Mouse (Mus musculus) neural tube, embryonic 14.5 days (tissue): ENCODE measurements around the gene Neu4. TPM values are rescaled to one million over a fixed set of nuclear protein-coding genes. Genes with fewer than 3 reads are reported as not detected.
A peak's percentile ranks its signal among the peaks of the same experiment; 100 is the strongest.
"Not testable (repeated sequence)": the region's sequence is repeated elsewhere in the genome, so short reads cannot be mapped to it uniquely, and the experiment has no call there.

Source experiments
- ATAC-seq: fragments of 200-750 bp; cut with Nextera tagmentation; 2 replicates; pipeline ENCODE4 v1.8.0; 2017; ENCODE audit warnings: low read depth, mild to moderate bottlenecking, moderate TSS enrichment, moderate library complexity
- H3K27ac ChIP-seq: fragments of 300-500 bp; sonication (generic); 2 replicates; pipeline ENCODE4 v1.5.1; 2014; ENCODE audit warnings: low read depth, mild to moderate bottlenecking, control low read depth, low read length, moderate library complexity, mixed read lengths
- H3K27me3 ChIP-seq: fragments of 300-500 bp; sonication (generic); 2 replicates; pipeline ENCODE4 v1.6.1; 2014; ENCODE audit warnings: low read length; ENCODE audit not compliant: control insufficient read depth, insufficient read depth
- H3K36me3 ChIP-seq: fragments of 300-500 bp; sonication (generic); 2 replicates; pipeline ENCODE4 v1.6.1; 2014; ENCODE audit warnings: low read length, mixed read lengths; ENCODE audit not compliant: control insufficient read depth, insufficient read depth
- H3K4me1 ChIP-seq: fragments of 300-500 bp; sonication (generic); 2 replicates; pipeline ENCODE4 v1.6.1; 2014; ENCODE audit warnings: low read length; ENCODE audit not compliant: control insufficient read depth, insufficient read depth
- H3K4me2 ChIP-seq: fragments of 300-500 bp; sonication (generic); 2 replicates; pipeline ENCODE4 v1.6.1; 2014; ENCODE audit warnings: mild to moderate bottlenecking, low read depth, low read length, control low read depth
- H3K4me3 ChIP-seq: fragments of 300-500 bp; sonication (generic); 2 replicates; pipeline ENCODE4 v1.5.1; 2014; ENCODE audit warnings: low read depth, low read length, control low read depth, mixed read lengths
- H3K9ac ChIP-seq: fragments of 300-500 bp; sonication (generic); replicated peaks from 2 replicates; pipeline ENCODE4 v1.6.1; 2014; ENCODE audit warnings: low read depth, mild to moderate bottlenecking, control low read depth, low read length, mixed read lengths
- H3K9me3 ChIP-seq: fragments of 300-500 bp; sonication (generic); 2 replicates; pipeline ENCODE4 v1.6.1; 2016; ENCODE audit warnings: low read length; ENCODE audit not compliant: control insufficient read depth
- WGBS: fragments of 180-500 bp; shearing (Covaris S2); extraction: QIAGEN DNeasy Blood & Tissue Kit; methylation state at CpG from one replicate; pipeline ENCODE4 v1.1.7; 2014; 5-methylcytosine and 5-hydroxymethylcytosine counted together
- polyA plus RNA-seq: library from polyadenylated mRNA; unstranded; fragments of >200 nt; fragmentation: Nextera tagmentation; extraction: Ambion mirVana; gene quantifications from 2 replicates; pipeline ENCODE4 v1.2.1, GENCODE M21; 2014

Neu4 gene
- polyA plus RNA-seq, 1 experiment from 2014 or later = not detected

DNA sequence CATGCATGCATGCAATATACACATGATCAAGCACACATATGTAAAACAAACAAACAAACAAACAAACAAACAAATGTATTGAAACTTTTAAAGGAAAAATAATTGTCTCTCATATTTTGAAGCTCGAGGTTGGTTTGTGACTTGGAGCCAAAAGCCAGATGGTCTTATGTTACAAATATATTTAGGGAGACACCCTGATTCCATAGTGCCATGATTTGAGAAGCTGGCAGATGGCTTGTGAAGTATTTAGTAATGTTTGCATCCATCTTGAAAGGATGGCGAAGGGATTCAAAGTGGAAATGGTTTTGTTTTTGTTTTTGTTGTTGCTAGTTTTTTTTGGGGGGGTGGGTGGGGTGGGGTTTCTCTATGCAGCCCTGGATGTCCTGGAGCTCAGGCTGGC is 19.2 kb upstream of the Neu4 start:
- no peak overlapping the region for H3K9ac ChIP-seq
- no peaks in the 10 kb centered on the region for H3K9me3 ChIP-seq
- ATAC-seq = no peak
- no peak overlapping the region for H3K4me3 ChIP-seq
- H3K4me1 ChIP-seq = no peaks in the 10 kb centered on the region
- 87% methylated on average over 2 of the region's 2 CpGs for WGBS
- no peaks in the 10 kb centered on the region for H3K36me3 ChIP-seq
- no peaks in the 10 kb centered on the region for H3K27me3 ChIP-seq
- no peak overlapping the region for H3K27ac ChIP-seq
- H3K4me2 ChIP-seq = no peak overlapping the region

- not testable (repeated sequence) for H3K9ac ChIP-seq, H3K4me3 ChIP-seq, H3K4me1 ChIP-seq, H3K9me3 ChIP-seq, H3K4me2 ChIP-seq, H3K27ac ChIP-seq, H3K36me3 ChIP-seq, H3K27me3 ChIP-seq, ATAC-seq
- WGBS = 74% methylated on average over 2 of the region's 2 CpGs
Observed at GRCm38 (mm10) chr1:94005954-94006506, 14.2 kb upstream of the Neu4 start.

DNA sequence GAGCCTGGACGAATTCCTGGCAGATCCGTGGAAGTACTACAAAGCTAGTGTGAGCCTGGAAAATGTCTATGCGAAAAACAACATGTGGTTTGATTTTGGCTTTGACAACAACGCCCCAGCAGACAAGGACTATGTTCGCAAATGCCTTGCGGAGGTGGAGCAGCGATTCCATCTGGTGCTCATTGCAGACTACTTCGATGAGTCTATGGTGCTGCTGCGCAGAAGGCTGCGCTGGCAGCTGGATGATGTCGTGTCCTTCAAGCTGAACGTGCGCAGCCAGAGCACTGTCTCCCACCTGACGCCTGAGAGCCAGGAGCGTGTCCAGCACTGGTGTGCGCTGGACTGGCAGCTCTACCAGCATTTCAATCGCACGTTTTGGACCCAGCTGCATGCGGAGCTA is 11.4 kb upstream of the Neu4 start:
- not testable (repeated sequence) for H3K9me3 ChIP-seq, H3K4me3 ChIP-seq, H3K4me2 ChIP-seq, ATAC-seq, H3K36me3 ChIP-seq, H3K27ac ChIP-seq, H3K4me1 ChIP-seq, H3K9ac ChIP-seq, H3K27me3 ChIP-seq
- WGBS = 94% methylated on average over 15 of the region's 19 CpGs

DNA sequence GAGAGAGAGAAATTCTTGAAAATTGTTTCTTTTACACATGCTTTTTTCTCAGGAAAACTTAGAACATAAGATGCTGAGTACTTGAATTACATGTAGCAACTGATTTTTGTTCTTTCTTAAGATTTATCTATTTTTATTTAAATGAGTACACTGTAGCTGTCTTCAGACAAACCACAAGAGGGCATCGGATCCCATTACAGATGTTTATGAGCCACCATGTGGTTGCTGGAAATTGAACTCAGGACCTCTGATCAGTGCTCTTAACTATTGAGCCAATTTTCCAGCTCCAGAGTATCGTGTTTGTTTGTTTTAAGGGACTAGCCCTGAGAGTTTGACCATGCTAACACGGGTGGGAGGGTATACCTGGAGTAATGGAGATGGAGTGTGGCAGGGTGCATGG is 8.6 kb upstream of the Neu4 start:
- H3K4me1 ChIP-seq = no peaks in the 10 kb centered on the region
- H3K4me2 ChIP-seq = no peak overlapping the region
- no peaks in the 10 kb centered on the region for H3K9me3 ChIP-seq
- 79% methylated on average over 3 of the region's 3 CpGs for WGBS
- no peak for ATAC-seq
- H3K4me3 ChIP-seq = no peak overlapping the region
- H3K27ac ChIP-seq = no peak overlapping the region
- H3K36me3 ChIP-seq = no peaks in the 10 kb centered on the region
- no peaks in the 10 kb centered on the region for H3K27me3 ChIP-seq
- H3K9ac ChIP-seq = no peak overlapping the region

GRCm38 (mm10) chr1:94027506-94028108 is 7.4 kb downstream of the Neu4 start:
- Histone ChIP-seq H3K4me3 (no peak overlapping the region), H3K4me1 (no peaks in the 10 kb centered on the region), H3K36me3 (no peaks in the 10 kb centered on the region), H3K9ac (no peak overlapping the region), H3K27me3 (no peaks in the 10 kb centered on the region), H3K9me3 (no peaks in the 10 kb centered on the region), H3K27ac (no peak overlapping the region), H3K4me2 (no peak overlapping the region)
- WGBS = 86% methylated on average over 12 of the region's 12 CpGs
- no peak for ATAC-seq

GRCm38 (mm10) chr1:94028741-94029140 is 8.5 kb downstream of the Neu4 start:
- H3K4me2 ChIP-seq = no peak overlapping the region
- no peak overlapping the region for H3K9ac ChIP-seq
- H3K27me3 ChIP-seq = no peaks in the 10 kb centered on the region
- no peaks in the 10 kb centered on the region for H3K4me1 ChIP-seq
- WGBS = 94% methylated on average over 2 of the region's 2 CpGs
- ATAC-seq = no peak
- no peaks in the 10 kb centered on the region for H3K9me3 ChIP-seq
- no peak overlapping the region for H3K4me3 ChIP-seq
- H3K36me3 ChIP-seq = no peaks in the 10 kb centered on the region
- no peak overlapping the region for H3K27ac ChIP-seq

DNA sequence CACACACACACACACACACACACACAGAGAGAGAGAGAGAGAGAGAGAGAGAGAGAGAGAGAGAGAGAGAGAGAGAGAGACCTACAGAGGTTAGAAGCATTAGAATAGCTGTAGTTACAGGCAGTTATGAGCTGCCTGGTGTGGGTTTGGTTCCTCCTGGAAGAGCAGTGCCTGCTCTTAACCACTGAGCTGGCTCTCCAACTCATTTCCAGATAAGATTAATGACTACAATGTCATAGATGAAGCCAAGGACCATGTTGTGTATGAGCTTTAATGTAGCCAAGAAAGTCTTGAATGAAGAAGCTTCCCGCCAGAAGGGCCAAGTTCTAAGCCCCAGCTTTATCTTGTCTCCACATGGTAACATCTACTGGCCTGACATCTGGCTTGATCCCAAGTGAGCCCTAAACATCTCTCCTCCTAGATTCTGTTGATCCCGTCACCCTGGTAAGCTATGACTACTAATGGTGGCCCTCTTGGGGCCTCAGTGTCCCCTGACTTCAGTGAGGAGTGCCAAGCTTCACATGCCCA is 12.9 kb downstream of the Neu4 start:
- H3K4me2 ChIP-seq = no peak overlapping the region
- no peaks in the 10 kb centered on the region for H3K4me1 ChIP-seq
- no peaks in the 10 kb centered on the region for H3K9me3 ChIP-seq
- H3K27ac ChIP-seq = no peak overlapping the region
- ATAC-seq = no peak
- H3K36me3 ChIP-seq = no peaks in the 10 kb centered on the region
- no peak overlapping the region for H3K9ac ChIP-seq
- no peak overlapping the region for H3K4me3 ChIP-seq
- 84% methylated on average over 2 of the region's 2 CpGs for WGBS
- H3K27me3 ChIP-seq = no peaks in the 10 kb centered on the region

DNA sequence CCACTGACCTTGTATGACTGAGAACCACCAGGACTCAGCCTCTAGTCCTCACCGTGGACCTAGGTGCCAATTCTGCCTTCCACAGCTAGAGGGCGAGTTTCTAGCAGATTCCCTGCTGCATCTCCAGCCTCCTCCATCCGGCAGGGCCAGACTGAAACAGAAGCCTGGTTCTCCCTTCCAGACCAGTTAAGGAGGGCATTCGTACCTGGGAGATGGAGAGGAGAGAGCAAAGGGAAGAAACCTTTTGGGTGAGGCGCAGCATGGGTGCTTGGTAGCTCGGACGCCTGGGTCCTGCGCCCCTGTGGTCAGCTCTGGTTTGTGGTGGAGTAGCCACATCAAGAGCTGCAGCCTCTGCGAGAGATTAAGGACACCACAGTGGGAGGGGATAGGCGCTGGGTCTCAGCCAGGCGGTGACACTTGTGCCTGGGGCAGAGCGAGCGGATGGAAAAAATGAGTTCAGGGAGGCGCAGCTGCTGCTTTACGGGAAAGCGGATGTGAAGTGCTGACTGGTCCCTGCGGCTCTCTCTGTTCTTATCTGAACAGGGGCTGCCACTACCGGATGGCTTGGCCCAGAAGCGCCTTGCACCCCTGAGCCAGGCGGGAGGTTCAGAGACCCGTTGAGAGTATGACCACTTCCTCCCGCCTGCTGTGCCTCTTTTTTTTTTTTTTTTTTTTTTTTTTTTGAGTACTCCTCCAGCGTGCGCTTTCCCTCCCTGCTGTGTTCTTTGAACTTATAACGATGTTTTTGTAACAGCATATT is 14.9 kb downstream of the Neu4 start:
- Histone ChIP-seq H3K9ac (peak overlapping the region; percentile 17), H3K4me3 (peak overlapping the region; percentile 35), H3K4me2 (peak overlapping the region; percentile 61), H3K4me1 (no peaks in the 10 kb centered on the region), H3K9me3 (no peaks in the 10 kb centered on the region), H3K27me3 (no peaks in the 10 kb centered on the region), H3K27ac (peak overlapping the region; percentile 49; the same call in 1 of the 2 replicates), H3K36me3 (no peaks in the 10 kb centered on the region)
- ATAC-seq = peak; percentile 96
- under 1% methylated on average over 25 of the region's 25 CpGs for WGBS

GRCm38 (mm10) chr1:94040391-94040790 is 20.1 kb downstream of the Neu4 start:
- no peak overlapping the region for H3K27ac ChIP-seq
- no peaks in the 10 kb centered on the region for H3K4me1 ChIP-seq
- no peak overlapping the region for H3K4me2 ChIP-seq
- no peak overlapping the region for H3K9ac ChIP-seq
- no peaks in the 10 kb centered on the region for H3K9me3 ChIP-seq
- H3K4me3 ChIP-seq = no peak overlapping the region
- ATAC-seq = no peak
- H3K36me3 ChIP-seq = no peaks in the 10 kb centered on the region
- no peaks in the 10 kb centered on the region for H3K27me3 ChIP-seq
- WGBS = 97% methylated on average over 2 of the region's 2 CpGs
